Mouse (Mus musculus) left cerebral cortex, postnatal 4 days (tissue): ENCODE measurements around the gene Ltbp2. TPM values are rescaled to one million over a fixed set of nuclear protein-coding genes. Genes with fewer than 3 reads are reported as not detected.
A peak's percentile ranks its signal among the peaks of the same experiment; 100 is the strongest.

Experiments used
- DNase-seq: peaks from one replicate; pipeline ENCODE4 v3.0.0-alpha.2; 2022
- intact Hi-C: fragments of 180-260 bp; cut with DNase I; formaldehyde crosslinking; loops from one replicate; pipeline ENCODE4 v1.15.1; 2025
- total RNA-seq, 2 experiments: library from RNA; stranded (reverse); gene quantifications; 2 replicates each; pipeline ENCODE4 v1.2.3; 2021

Gene Ltbp2
- total RNA-seq, 2 experiments from 2014 or later, result 0.42 to 0.54 TPM

DNA sequence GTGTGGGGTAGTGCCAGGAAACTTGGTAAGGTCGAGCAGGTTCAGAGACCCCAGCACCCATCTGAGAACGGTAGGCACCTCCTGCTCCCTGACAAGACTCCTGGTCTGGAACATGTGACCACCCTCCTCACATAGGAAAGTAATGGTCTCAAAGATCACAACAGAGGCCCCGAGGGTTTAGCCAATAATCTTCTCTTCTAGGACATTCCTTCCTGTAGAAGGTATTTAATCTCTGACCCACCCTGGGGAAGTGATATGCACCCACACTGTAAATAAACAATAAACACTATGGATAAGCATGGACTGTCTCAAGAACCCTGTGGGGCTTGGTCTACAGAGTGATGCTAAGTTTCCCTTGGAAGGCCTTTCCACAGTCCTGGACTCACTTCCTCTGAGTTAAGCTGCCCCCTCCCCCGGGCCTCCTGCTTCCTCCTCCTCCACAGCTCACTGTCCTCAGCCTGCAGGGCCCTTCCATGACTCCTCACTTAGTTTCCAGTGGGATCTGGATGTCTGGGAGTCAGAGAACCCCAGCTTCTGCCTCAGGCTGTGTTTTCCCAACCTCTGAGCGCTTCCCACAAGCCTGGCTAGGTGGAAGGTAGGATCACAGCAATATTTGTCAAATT is 110.1 kb downstream of the Ltbp2 start:
- DNase-seq, result no peak
- intact Hi-C loops, result no loop called here

DNA sequence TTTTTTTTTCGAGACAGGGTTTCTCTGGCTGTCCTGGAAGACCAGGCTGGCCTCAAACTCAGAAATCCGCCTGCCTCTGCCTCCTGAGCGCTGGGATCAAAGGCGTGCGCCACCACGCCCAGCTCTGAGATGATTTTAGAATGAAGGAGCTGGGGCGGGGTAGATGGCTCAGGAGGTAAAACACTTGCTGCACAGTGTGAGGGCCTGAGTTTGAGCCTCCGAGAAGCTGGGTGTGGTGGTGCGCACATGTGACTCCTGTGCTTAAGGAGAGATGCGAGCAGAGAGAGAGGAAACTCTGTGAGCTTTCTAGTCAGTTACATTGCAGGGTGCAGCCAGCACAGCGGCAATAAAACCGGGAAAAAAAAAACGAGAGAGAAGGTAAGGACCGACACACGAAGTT is 110.8 kb downstream of the Ltbp2 start:
- DNase-seq, result no peak
- intact Hi-C loops, result no loop called here

DNA sequence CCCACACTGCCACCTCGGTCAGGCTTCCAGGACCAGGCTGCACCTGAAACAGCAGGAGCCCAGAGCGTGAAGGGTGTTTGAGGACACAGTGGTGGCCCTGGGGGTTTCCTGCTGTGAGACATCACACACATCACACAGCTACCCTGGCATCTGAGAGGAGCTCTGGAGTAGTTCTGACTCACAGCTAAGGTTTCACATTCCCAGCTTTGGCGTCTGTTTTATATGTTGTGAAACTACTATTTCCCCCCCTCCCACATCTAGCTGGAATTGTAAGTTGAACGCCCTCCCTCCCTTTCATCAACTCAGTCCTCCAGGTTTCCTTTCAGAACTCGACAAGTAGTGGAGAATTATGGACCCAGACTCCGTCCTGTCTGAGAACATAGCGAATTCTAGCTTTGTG is 111.6 kb downstream of the Ltbp2 start:
- intact Hi-C loops, result no loop called here
- DNase-seq, result no peak

DNA sequence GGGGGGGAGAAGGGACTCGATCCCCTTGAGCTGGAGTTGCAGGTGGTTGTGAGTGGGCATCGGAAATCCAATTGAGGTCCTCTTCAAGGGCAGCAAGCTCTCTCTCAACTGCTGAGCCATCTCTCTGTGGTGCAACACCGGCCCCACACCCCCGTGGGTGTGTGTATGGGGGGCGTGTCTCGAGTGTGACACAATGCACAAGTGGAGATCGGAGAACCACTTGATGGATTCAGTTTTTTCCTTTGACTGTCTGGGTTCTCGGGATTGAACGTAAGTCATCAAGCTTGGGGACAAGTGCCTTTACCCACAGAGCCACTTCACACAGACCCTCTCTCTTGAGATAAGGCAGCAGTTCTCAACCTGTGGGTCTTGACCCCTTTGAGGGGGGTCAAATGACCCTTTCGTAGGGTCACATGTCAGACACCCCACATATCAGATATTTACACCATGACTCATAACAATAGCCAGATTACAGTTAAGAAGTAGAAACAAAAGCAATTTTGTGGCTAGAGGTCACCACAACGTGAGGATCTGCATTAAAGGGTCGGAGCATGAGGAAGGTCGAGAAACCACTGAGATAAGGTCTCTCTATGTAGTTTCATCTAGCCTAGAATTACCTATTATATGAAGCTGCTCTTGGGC is 112.6 kb downstream of the Ltbp2 start:
- intact Hi-C loops, result no loop called here
- DNase-seq, result no peak

DNA sequence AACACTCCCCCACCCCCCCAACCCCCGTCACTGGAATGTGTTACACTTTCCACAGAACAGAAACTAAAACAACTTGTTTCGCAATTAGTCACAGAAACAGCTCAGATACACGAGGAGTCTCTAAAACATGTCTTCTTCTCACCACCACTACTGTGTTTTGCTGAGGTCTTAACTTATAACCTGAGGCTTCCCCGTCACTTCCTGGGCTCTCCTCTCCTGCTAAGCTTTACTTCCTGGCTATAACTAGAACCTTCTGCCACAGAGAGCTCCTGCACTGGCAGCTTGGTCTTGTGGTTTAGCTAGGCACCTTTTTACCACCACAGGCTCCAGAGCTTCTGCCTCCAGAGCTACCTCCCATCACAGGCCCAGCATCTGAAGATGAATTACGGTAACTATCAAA is 113.8 kb downstream of the Ltbp2 start:
- DNase-seq, result no peak
- intact Hi-C loops, result no loop called here

DNA sequence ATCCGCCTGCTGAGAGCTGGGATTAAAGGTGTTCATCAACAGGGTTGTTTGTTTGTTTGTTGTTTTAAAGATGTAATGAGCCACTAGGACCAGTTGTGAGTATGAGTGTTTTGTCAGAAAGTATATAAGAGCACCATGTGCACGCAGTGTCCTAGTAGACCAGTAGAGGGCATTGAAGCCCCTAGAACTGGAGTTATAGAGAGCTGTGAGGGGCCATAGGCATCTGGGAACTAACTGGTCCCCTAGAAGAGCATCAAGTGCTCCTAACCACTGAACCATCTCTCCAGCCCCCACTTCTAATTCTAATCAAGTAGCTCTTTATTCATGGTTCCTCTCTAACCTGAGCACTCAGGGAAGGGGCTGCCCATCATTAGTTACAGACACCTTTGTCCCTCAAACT is 117.3 kb downstream of the Ltbp2 start:
- no peak for DNase-seq
- intact Hi-C loops, result loop anchor here (10.0 kb wide), 1 partner anchor 284 kb away; no protein-coding TSS in a partner anchor

DNA sequence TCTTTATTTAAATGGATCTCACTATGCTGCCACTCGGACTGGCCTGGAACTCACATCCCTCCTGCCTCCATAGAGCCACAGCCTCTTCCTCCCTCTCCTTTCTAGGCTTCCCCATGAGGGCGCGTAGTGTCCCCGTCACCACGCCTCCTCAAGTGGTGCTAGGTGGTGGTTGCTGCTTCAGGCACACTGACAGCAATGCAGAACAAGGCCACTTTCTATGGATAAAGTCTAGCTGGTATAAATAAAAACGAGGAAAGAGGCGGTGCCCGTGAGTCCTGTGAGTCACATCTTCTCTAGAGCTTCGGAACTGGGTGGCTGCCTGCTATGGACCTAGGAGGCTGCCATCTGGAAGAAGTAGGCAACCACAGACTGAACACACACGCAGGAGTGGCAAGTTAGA is 120.3 kb downstream of the Ltbp2 start:
- no peak for DNase-seq

DNA sequence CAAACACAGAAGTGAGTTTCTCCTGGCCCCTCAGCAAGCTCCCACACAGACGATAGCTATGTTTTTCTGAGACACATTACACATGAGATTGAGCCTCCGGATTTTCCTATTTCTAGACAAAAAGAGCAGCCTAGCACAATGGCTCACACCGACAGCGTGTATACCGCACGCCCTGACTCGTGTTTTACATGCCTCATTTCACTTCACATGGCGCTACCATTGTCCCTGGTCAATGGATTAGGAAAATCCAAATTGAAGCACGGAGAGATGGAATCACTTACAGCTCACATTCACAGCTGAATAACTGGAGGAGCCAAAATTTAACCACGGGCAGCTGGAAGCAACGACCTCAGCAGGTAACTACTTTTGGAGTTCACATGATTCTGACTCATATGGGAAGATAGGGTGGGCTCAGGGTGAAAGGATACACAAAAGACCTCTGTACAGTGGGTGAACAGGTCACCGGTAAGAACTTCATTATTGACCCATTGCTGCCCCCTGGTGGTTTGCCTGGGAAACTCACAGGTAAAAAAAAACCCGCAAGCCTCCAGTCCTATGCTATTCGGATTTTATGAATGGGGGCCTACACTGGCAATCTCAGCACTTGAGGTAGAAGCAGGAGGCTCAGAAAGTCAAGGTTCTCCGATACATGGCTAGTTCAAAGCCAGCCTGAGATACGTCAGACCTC is 121.2 kb downstream of the Ltbp2 start:
- intact Hi-C loops, result loop anchor here (2.0 to 10.0 kb wide), 2 partner anchors 100 to 280 kb away; no protein-coding TSS in a partner anchor
- DNase-seq, result peak; percentile 73

More for the DNA sequence above, 120.3 kb downstream of the Ltbp2 start:
- intact Hi-C loops, result loop anchor here (10.0 kb wide), 1 partner anchor 281 kb away; no protein-coding TSS in a partner anchor

DNA sequence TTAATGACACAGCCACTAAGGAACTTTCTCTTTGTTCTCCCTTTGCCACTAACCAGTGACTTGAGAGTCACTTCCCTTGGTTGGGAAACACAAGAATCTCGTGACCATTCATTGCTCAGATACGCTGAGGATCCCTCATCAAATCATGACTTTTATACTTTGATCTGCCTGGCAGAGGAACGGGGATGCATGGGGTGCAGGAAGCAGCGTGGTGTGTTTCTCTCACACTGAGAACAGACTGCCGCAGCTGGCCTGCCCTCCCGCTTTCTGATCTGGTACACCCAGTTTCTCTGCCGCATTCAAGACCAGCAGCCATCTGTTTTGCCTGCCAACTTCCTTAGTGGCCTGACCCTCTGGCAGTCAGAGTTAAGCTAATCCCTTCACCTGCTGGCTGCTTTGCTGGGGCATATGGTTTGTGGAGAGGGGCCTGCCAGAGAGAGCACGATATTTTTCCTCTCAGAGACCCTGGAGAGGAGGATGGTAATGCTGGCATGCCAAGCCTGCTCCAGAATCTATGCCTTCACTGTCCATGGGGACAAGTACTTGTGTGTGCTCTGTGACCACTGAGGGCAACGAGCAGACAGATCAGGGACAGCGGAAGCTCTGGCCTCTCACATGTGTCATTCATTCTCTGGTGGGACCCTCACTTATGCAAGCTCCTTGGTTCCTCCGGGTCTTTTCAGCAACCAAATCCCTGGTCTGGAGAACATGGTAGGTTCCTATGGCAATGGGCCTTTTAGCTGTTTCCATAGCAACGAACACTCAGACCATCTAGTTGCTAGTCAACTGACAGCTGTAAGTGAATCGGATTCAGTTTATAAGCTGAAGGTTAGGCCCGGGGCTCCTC is 124.0 kb downstream of the Ltbp2 start:
- peak; percentile 80 for DNase-seq
- intact Hi-C loops, result loop anchor here (10.0 kb wide), 1 partner anchor 278 kb away; no protein-coding TSS in a partner anchor

DNA sequence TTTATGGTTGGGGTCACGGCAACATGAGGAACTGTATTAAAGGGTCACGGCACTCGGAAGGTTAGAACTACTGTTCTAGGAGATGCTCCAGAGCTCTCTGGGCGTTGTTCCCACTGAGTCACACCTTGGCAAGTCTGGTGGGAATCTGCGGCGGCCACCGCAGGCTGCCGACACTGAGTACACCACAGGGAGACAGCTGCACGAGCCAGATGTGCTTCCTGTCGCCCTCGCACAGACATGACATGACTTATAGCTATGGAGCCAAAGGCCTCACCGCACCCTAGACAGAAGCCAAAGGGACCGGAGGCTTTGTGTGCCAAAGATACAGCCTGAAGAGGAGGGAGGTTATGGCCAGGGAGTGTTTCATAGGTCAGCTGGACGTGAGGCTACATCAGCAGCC is 125.7 kb downstream of the Ltbp2 start:
- intact Hi-C loops, result loop anchor here (10.0 kb wide), 1 partner anchor 276 kb away; no protein-coding TSS in a partner anchor
- DNase-seq, result no peak

DNA sequence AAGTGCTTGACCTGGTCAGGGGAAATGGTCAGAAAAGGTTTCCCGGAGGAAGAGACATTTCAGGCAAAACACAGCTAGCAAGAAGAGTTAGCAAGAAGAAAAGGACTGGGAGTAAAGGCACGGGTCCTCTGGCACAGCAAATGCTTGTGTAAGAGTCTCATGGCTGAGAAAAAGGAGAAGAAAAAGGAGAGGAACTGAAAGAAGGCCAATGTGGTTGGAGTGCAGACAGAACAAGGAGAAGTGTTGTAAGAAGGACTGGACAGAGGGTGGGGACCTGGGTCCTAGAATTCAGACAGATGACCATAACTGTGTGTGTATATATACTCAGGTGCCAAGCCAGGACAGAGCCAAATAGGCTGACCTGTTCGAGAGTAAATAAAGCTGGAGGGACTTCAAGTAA is 128.2 kb downstream of the Ltbp2 start:
- DNase-seq, result no peak
- intact Hi-C loops, result no loop called here

DNA sequence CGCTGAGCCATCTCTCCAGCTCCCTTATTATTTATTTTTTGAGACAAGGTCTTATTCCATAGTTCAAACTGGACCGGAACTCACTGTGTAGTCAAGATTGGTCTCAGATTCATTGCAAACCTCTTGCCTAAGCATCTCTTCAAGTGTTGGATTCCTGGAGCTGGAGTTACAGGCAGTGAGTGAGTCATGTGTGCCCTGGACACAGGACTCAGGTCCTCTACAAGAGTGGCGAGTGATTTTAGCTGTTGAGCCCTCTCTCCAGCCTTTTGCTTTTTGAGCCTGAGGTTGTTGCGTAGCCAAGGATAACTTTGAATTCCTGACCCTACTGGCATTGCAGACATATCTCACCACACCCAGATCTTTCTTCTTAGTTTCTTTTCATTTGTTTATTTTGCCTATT is 130.6 kb downstream of the Ltbp2 start:
- intact Hi-C loops, result no loop called here
- no peak for DNase-seq

DNA sequence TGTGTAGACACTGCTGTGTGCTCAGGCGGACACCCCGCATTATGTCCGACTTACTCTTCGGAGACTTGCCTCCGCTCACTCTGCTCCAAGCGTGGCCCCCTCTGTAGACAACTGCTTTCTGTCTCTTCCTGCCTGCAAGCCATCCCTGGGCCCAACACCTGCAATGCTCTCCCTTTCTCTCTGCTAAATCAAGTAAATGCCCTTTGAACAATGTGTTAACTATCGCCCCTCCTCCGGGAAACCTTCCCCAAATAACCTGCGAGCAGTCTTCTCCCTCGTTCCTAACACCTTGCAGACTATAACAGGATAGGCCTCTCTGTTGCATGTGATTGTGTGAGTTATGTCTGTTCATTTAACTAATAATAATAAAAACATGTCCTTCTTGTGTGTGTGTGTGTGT is 132.8 kb downstream of the Ltbp2 start:
- intact Hi-C loops, result no loop called here
- no peak for DNase-seq

DNA sequence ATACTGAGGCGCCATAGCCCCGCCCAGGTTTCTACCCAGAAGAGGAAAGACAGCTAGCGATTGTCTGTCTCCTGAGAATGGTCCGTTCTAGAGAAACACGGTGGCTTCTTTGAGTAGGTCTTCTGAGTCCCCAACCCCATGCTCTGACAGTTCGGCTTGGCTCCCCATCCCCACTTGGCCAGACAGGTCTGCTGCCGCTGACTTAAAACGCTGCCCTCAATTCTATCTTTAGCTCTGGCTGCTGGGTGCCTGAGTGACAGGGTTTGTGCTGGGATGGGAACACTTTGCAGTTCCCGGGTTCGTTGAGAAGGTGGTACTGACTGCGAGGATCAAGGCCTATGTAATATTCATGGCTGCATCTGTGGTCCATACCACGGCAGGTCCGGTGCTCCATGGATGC is 143.0 kb downstream of the Ltbp2 start:
- DNase-seq, result no peak
- intact Hi-C loops, result no loop called here

Other genes with a start within 250 kb of the Ltbp2 start
- not detected for gene Vrtn, start 235.5 kb downstream of the Ltbp2 start, total RNA-seq
- 10 to 100 TPM; 36.9 to 47.9 TPM for gene Syndig1l, start 177.7 kb downstream of the Ltbp2 start, total RNA-seq
- 10 to 100 TPM; 35.4 to 35.7 TPM for gene Npc2, start 103.4 kb downstream of the Ltbp2 start, total RNA-seq
- 10 to 100 TPM; 40.8 to 43.3 TPM for gene Isca2, start 103.3 kb downstream of the Ltbp2 start, total RNA-seq
- 10 to 100 TPM; 41.0 to 47.8 TPM for gene Fcf1, start 94.4 kb upstream of the Ltbp2 start, total RNA-seq
- 10 to 100 TPM; 90.9 to 91.7 TPM for gene Arel1, start 94.4 kb upstream of the Ltbp2 start, total RNA-seq
- 100 to 1,000 TPM; 143 to 145 TPM for gene Ylpm1, start 119.8 kb upstream of the Ltbp2 start, total RNA-seq
- 1 to 10 TPM in 1 of 2 experiments, under 1 TPM in 1; 0.64 to 1.5 TPM for gene Prox2, start 234.2 kb upstream of the Ltbp2 start, total RNA-seq
- gene Dlst, start 234.3 kb upstream of the Ltbp2 start, total RNA-seq, result 100 to 1,000 TPM; 157 to 166 TPM